Mouse (Mus musculus) midbrain, postnatal 0 days (tissue): ENCODE data around the gene Cd300lg. TPM values are rescaled to one million over a fixed set of nuclear protein-coding genes. Genes with fewer than 3 reads are reported as not detected.

ENCODE experiments used
- ATAC-seq: fragments of 200-750 bp; cut with Nextera tagmentation; 2 replicates; pipeline ENCODE4 v1.8.0; 2017; ENCODE audit warnings: moderate number of reproducible peaks, mild to moderate bottlenecking, moderate TSS enrichment, moderate library complexity; ENCODE audit not compliant: low FRiP score
- DNase-seq: peaks from one replicate; pipeline ENCODE4 v3.0.0-alpha.2; 2015; ENCODE audit warnings: low spot score
- H3K27ac ChIP-seq: fragments of 300-500 bp; sonication (generic); 2 replicates; pipeline ENCODE4 v1.5.1; 2014; ENCODE audit warnings: low read depth, mild to moderate bottlenecking, low read length, mixed read lengths
- H3K27me3 ChIP-seq: fragments of 300-500 bp; sonication (generic); 2 replicates; pipeline ENCODE4 v1.6.1; 2014; ENCODE audit warnings: low read length, control low read depth, mixed read lengths; ENCODE audit not compliant: insufficient read depth
- H3K36me3 ChIP-seq: fragments of 300-500 bp; sonication (generic); 2 replicates; pipeline ENCODE4 v1.6.1; 2014; ENCODE audit warnings: low read length, control low read depth, mixed read lengths; ENCODE audit not compliant: insufficient read depth
- H3K4me1 ChIP-seq: fragments of 300-500 bp; sonication (generic); 2 replicates; pipeline ENCODE4 v1.6.1; 2014; ENCODE audit warnings: mild to moderate bottlenecking, control low read depth, antibody characterized with exemption, low read length, mixed read lengths; ENCODE audit not compliant: insufficient read depth
- H3K4me2 ChIP-seq: fragments of 300-500 bp; sonication (generic); 2 replicates; pipeline ENCODE4 v1.6.1; 2014; ENCODE audit warnings: low read depth, mild to moderate bottlenecking, low read length, mixed read lengths; ENCODE audit not compliant: poor library complexity, severe bottlenecking
- H3K4me3 ChIP-seq: fragments of 300-500 bp; sonication (generic); 2 replicates; pipeline ENCODE4 v1.5.1; 2014; ENCODE audit warnings: low read depth, mild to moderate bottlenecking, low read length, moderate library complexity
- H3K9ac ChIP-seq: fragments of 300-500 bp; sonication (generic); replicated peaks from 2 replicates; pipeline ENCODE4 v1.6.1; 2014; ENCODE audit warnings: mild to moderate bottlenecking, low read length, moderate library complexity, mixed read lengths; ENCODE audit not compliant: poor library complexity, severe bottlenecking
- H3K9me3 ChIP-seq: fragments of 300-500 bp; sonication (generic); 2 replicates; pipeline ENCODE4 v1.6.1; 2016; ENCODE audit warnings: low read length, control low read depth
- CTCF ChIP-seq: IDR thresholded peaks from 2 replicates; pipeline ENCODE4 v1.5.1; 2016; ENCODE audit warnings: antibody characterized with exemption, mild to moderate bottlenecking
- WGBS: fragments of 180-500 bp; shearing (Covaris S2); extraction: QIAGEN DNeasy Blood & Tissue Kit; methylation state at CpG from one replicate; pipeline ENCODE4 v1.1.7; 2014; 5-methylcytosine and 5-hydroxymethylcytosine counted together
- polyA plus RNA-seq: library from polyadenylated mRNA; unstranded; fragments of >200 nt; fragmentation: Nextera tagmentation; extraction: Ambion mirVana; gene quantifications from 2 replicates; pipeline ENCODE4 v1.2.1, GENCODE M21; 2015
- total RNA-seq: library from RNA; depleted of rRNA; stranded (reverse); fragments of >200 nt; gene quantifications from 2 replicates; pipeline ENCODE4 v1.2.3, GENCODE M21; 2014

The Cd300lg gene
- total and polyA plus RNA-seq, 2 experiments from 2014 or later, result 0.25 TPM; not detected in 1

GRCm38 (mm10) chr11:102070426-102070825 is 29.1 kb downstream of the Cd300lg start:
- Histone ChIP-seq H3K9me3 (no peaks in the 10 kb centered on the region), H3K4me1 (no peaks in the 10 kb centered on the region), H3K4me3 (no peak overlapping the region), H3K27ac (no peak overlapping the region), H3K27me3 (no peaks in the 10 kb centered on the region), H3K9ac (no peak overlapping the region), H3K4me2 (0 out of 2 replicates have a peak overlapping the region, but pooled peaks have one; percentile 7), H3K36me3 (peaks cover 14% of the 10 kb centered on the region; the same call in 1 of the 2 replicates)
- WGBS, result 12% methylated on average over 13 of the region's 13 CpGs
- DNase-seq (peak; percentile 7), ATAC-seq (no peak)
- TF ChIP-seq CTCF, result no peak

GRCm38 (mm10) chr11:102072729-102073128 is 31.4 kb downstream of the Cd300lg start:
- Histone ChIP-seq H3K4me2 (no peak overlapping the region), H3K27me3 (no peaks in the 10 kb centered on the region), H3K36me3 (peaks cover 18% of the 10 kb centered on the region; the same call in 1 of the 2 replicates), H3K9me3 (no peaks in the 10 kb centered on the region), H3K9ac (no peak overlapping the region), H3K4me1 (no peaks in the 10 kb centered on the region), H3K4me3 (no peak overlapping the region), H3K27ac (no peak overlapping the region)
- ATAC-seq, result no peak
- whole genome bisulfite sequencing, result 88% methylated on average over 5 of the region's 5 CpGs
- DNase-seq, result no peak
- no peak for TF ChIP-seq CTCF

- Histone ChIP-seq H3K36me3 (peaks cover 26% of the 10 kb centered on the region), H3K4me3 (no peak overlapping the region), H3K9me3 (no peaks in the 10 kb centered on the region), H3K4me2 (no peak overlapping the region), H3K4me1 (no peaks in the 10 kb centered on the region), H3K27ac (no peak overlapping the region), H3K27me3 (no peaks in the 10 kb centered on the region), H3K9ac (no peak overlapping the region)
- DNase-seq, result no peak
- no peak for ATAC-seq
- TF ChIP-seq CTCF, result no peak
- 62% methylated on average over 14 of the region's 14 CpGs for WGBS
Observed at GRCm38 (mm10) chr11:102073722-102074121, 32.4 kb downstream of the Cd300lg start.

DNA sequence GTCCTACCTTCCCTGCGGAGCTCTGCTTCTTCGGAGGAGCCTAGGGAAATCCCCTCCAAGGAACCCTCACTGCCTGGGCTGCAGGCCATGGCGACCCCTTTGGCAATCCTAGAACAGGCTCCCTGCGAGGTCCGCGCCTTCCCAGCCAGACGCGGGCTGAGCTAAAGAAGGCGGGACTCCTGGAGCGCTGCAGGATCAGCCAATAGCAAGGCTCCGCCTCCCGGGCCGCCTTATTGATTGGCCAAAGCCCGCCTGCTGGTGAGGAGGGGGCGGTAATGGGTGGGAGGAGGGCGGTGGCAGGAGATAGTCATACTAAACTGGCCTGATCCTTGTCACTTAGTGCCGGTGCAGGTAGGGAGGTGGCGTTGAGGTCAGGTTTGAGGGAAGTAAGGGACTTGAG is 41.0 kb downstream of the Cd300lg start:
- TF ChIP-seq CTCF, result peak; percentile 38

DNA sequence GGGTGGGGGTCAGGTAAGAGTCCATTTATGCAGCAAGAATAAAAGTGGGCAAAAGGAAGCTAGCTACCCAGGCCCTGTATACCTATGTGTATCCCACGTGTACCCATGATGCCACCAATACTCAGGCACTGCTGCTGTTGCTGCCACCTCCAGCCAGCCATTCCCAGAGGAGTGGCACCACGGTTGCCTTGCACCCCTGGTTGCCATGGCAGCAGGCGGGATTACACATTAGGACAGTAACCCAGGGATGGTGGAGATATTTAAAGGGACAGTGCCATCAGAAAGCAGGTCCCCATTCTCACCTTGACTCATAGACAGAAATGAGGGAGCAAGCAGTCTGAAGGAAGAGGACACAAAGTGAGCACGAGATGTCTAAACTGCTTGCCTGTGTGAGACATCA is 41.9 kb downstream of the Cd300lg start:
- DNase-seq (peak; percentile 49), ATAC-seq (no peak)
- no peaks in the 10 kb centered on the region for H3K9me3 ChIP-seq
- no peaks in the 10 kb centered on the region for H3K27me3 ChIP-seq
- H3K36me3 ChIP-seq, result peaks cover 17% of the 10 kb centered on the region
- 31% methylated on average over 4 of the region's 4 CpGs for WGBS
- TF ChIP-seq CTCF, result no peak
- H3K4me1 ChIP-seq, result peaks cover 16% of the 10 kb centered on the region
- H3K9ac ChIP-seq, result no peak overlapping the region
- peak overlapping the region; percentile 73 for H3K4me2 ChIP-seq
- peak overlapping the region; percentile 39 for H3K4me3 ChIP-seq
- no peak overlapping the region; the same call in 1 of the 2 replicates for H3K27ac ChIP-seq

More for the DNA sequence above, 41.0 kb downstream of the Cd300lg start:
- Histone ChIP-seq H3K9ac (peak overlapping the region; percentile 40), H3K4me1 (peaks cover 16% of the 10 kb centered on the region), H3K4me2 (peak overlapping the region; percentile 73), H3K27me3 (no peaks in the 10 kb centered on the region), H3K27ac (no peak overlapping the region; the same call in 1 of the 2 replicates), H3K4me3 (peak overlapping the region; percentile 39), H3K36me3 (peaks cover 22% of the 10 kb centered on the region), H3K9me3 (no peaks in the 10 kb centered on the region)
- DNase-seq (peak; percentile 89), ATAC-seq (peak; percentile 82)
- WGBS, result 1% methylated on average over 18 of the region's 18 CpGs

- H3K27ac ChIP-seq, result no peak overlapping the region
- peaks cover 16% of the 10 kb centered on the region for H3K4me1 ChIP-seq
- no peak for TF ChIP-seq CTCF
- ATAC-seq (no peak), DNase-seq (no peak)
- no peaks in the 10 kb centered on the region for H3K27me3 ChIP-seq
- no peaks in the 10 kb centered on the region for H3K9me3 ChIP-seq
- H3K4me3 ChIP-seq, result no peak overlapping the region
- H3K9ac ChIP-seq, result no peak overlapping the region
- 9% methylated on average over 7 of the region's 7 CpGs for WGBS
- no peak overlapping the region for H3K4me2 ChIP-seq
- H3K36me3 ChIP-seq, result peaks cover 9% of the 10 kb centered on the region; the same call in 1 of the 2 replicates
Observed at GRCm38 (mm10) chr11:102084159-102084558, 42.9 kb downstream of the Cd300lg start.
